Mouse (Mus musculus): ENCODE measurements around the gene Swi5.

- TF ChIP-seq GATA1 (IDR thresholded peaks at IDR 0.05; ENCODE audit: low read length) (no peak), TAL1 (IDR thresholded peaks at IDR 0.05; ENCODE audit: low read length) (no peak)
Measured at GRCm38 (mm10) chr2:32294348-32294747, 6.5 kb upstream of the Swi5 start.
